Mouse (Mus musculus) cerebellum, adult 11 months (tissue): Measurements from ENCODE around the gene Syt12.
A peak's percentile ranks its signal among the peaks of the same experiment; 100 is the strongest.

Experiments
- DNase-seq: peaks from one replicate; pipeline ENCODE4 v3.0.0; 2022

Gene Syt12

GRCm38 (mm10) chr19:4397798-4398629 is 79.2 kb downstream of the Syt12 start, which contains the start of gene Kdm2a:
Gene Kdm2a, minus strand, starts transcription at chr19:4398285.
- DNase-seq, result peak; percentile 75

GRCm38 (mm10) chr19:4396998-4397797 is 80.0 kb downstream of the Syt12 start:
- peak; percentile 97 for DNase-seq

GRCm38 (mm10) chr19:4396081-4396997 is 80.9 kb downstream of the Syt12 start:
- no peak for DNase-seq
